Comparison of ENCODE assay signal across 9 mouse cellular contexts in the genomic region with DNA sequence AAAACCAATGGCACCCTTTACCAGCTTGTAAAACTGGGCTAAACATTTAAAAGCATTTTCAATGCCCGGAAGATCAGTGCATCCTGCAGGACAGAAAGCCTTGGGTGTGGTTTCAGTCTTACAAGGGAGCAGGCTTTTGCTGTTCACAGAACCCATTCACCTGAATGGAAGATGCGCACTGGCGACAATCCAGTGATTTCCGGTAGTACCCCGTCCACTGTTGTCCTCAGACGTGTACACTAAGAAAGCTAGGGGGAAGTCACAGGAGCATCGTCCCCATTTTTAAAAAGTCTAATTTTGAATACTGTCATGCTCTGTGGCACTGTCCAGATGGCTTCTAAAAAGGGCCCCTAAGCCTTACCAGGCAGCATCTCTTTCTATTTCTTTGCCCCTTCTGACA. TPM values are rescaled to one million over a fixed set of nuclear protein-coding genes. Genes with fewer than 3 reads are reported as not detected.
DNase-seq lines count a peak whose midpoint lies in the region; ATAC-seq lines count a peak whose summit lies in the region.
"Had no signal": no experiment of that assay in that cellular context is flagged by ENCODE, and none has a peak within 500 bp of the region (broad histone marks: within the 10 kb centered on the region; RNA-seq: fewer than 3 reads in every experiment).

No protein-coding gene starts in this region.

- DNase-seq in heart, postnatal 14 days: no peak
- DNase-seq in 3T3-L1 (ENCODE audit: low read depth, low spot score): peak; percentile 21
- no peak for DNase-seq in embryonic facial prominence, embryonic 10.5 days (ENCODE audit: low spot score)
- peak; percentile 39 for DNase-seq in liver
- DNase-seq in frontal cortex, adult 2 months (ENCODE audit: extremely low spot score in 1 of 2, low spot score in 1 of 2): no peak
- no peak for DNase-seq in cerebellum, postnatal 10 days
- DNase-seq in midbrain, embryonic 10.5 days (ENCODE audit: low spot score): no peak
- DNase-seq: adrenal gland, postnatal 36 days had no signal

- no peaks in the 10 kb centered on the region for H3K27me3 ChIP-seq in heart, embryonic 13.5 days (replicated peaks)
- no peaks in the 10 kb centered on the region for H3K27me3 ChIP-seq in embryonic facial prominence, embryonic 10.5 days (replicated peaks; ENCODE audit: low read depth, poor library complexity, severe bottlenecking)
- H3K27me3 ChIP-seq in midbrain, embryonic 10.5 days (ENCODE audit: low read depth, poor library complexity, severe bottlenecking): no peaks in the 10 kb centered on the region

- H3K36me3 ChIP-seq in heart, embryonic 13.5 days: peaks cover 17% of the 10 kb centered on the region
- peaks cover 49% of the 10 kb centered on the region for H3K36me3 ChIP-seq in embryonic facial prominence, embryonic 10.5 days (replicated peaks)
- H3K36me3 ChIP-seq in midbrain, embryonic 10.5 days: peaks cover 32% of the 10 kb centered on the region

- H3K9me3 ChIP-seq in heart, embryonic 13.5 days: no peaks in the 10 kb centered on the region
- no peaks in the 10 kb centered on the region for H3K9me3 ChIP-seq in embryonic facial prominence, embryonic 10.5 days
- H3K9me3 ChIP-seq in midbrain, embryonic 10.5 days (replicated peaks): no peaks in the 10 kb centered on the region; the same call in 1 of the 2 replicates

- no peak for ATAC-seq in heart, embryonic 13.5 days (ENCODE audit: extremely low read depth, insufficient number of reproducible peaks, low FRiP score, low TSS enrichment)

- intact Hi-C loops in heart, postnatal 14 days (cut with DNase I): loop anchor here (5.0 to 10.0 kb wide), 2 partner anchors 57 to 209 kb away; partner anchors contain the start of gene Zfp451

- 63% methylated on average over 7 of the region's 7 CpGs for WGBS in heart, embryonic 13.5 days
- 87% methylated on average over 7 of the region's 7 CpGs for WGBS in embryonic facial prominence, embryonic 10.5 days
- 88% methylated on average over 7 of the region's 7 CpGs for WGBS in midbrain, embryonic 10.5 days

- no peak overlapping the region for H3K27ac ChIP-seq in heart, embryonic 13.5 days (replicated peaks)
- no peak overlapping the region for H3K27ac ChIP-seq in embryonic facial prominence, embryonic 10.5 days (replicated peaks)
- no peak overlapping the region for H3K27ac ChIP-seq in midbrain, embryonic 10.5 days (replicated peaks)

- peak overlapping the region; percentile 88 for H3K4me3 ChIP-seq in heart, embryonic 13.5 days
- peak overlapping the region; percentile 80 for H3K4me3 ChIP-seq in embryonic facial prominence, embryonic 10.5 days
- no peak overlapping the region for H3K4me3 ChIP-seq in midbrain, embryonic 10.5 days

- H3K4me2 ChIP-seq in heart, embryonic 13.5 days: peak overlapping the region; percentile 92

- H3K4me1 ChIP-seq in heart, embryonic 13.5 days: peaks cover 46% of the 10 kb centered on the region
- H3K4me1 ChIP-seq in embryonic facial prominence, embryonic 10.5 days: peaks cover 30% of the 10 kb centered on the region
- H3K4me1 ChIP-seq in midbrain, embryonic 10.5 days: peaks cover 25% of the 10 kb centered on the region

- H3K9ac ChIP-seq in heart, embryonic 13.5 days: peak overlapping the region; percentile 95

RNA-seq across cellular contexts. Expression of gene Bag2, which starts 1.8 kb away (rescaled TPM):
- 69.4 and 82.4 TPM in 2 replicates for polyA plus RNA-seq in heart, embryonic 13.5 days (2015; fragmentation: Nextera tagmentation; extraction: Ambion mirVana)
- 10 to 100 TPM; 31.5 to 37.6 TPM for total RNA-seq in heart, postnatal 14 days (2021)
- 59.0 and 65.7 TPM in 2 replicates for polyA plus RNA-seq in embryonic facial prominence, embryonic 10.5 days (2016; fragmentation: Nextera tagmentation; extraction: Ambion mirVana)
- 14.6 and 14.8 TPM in 2 replicates for polyA plus RNA-seq in frontal cortex, adult 2 months (2012; rRNA removed)
- 39.0 and 52.2 TPM in 2 replicates for polyA plus RNA-seq in midbrain, embryonic 10.5 days (2016; fragmentation: Nextera tagmentation; extraction: Ambion mirVana)

RNA-seq across cellular contexts. Expression of gene Rab23, which starts 36.1 kb away (rescaled TPM):
- 14.1 and 14.5 TPM in 2 replicates for polyA plus RNA-seq in heart, embryonic 13.5 days (2015; fragmentation: Nextera tagmentation; extraction: Ambion mirVana)
- 10 to 100 TPM; 10.8 to 11.5 TPM for total RNA-seq in heart, postnatal 14 days (2021)
- 32.3 and 35.2 TPM in 2 replicates for polyA plus RNA-seq in embryonic facial prominence, embryonic 10.5 days (2016; fragmentation: Nextera tagmentation; extraction: Ambion mirVana)
- 20.3 and 20.9 TPM in 2 replicates for polyA plus RNA-seq in frontal cortex, adult 2 months (2012; rRNA removed)
- polyA plus RNA-seq in midbrain, embryonic 10.5 days (2016; fragmentation: Nextera tagmentation; extraction: Ambion mirVana): 30.9 and 33.2 TPM in 2 replicates

RNA-seq across cellular contexts. Expression of gene Zfp451, which starts 58.6 kb away (rescaled TPM):
- polyA plus RNA-seq in heart, embryonic 13.5 days (2015; fragmentation: Nextera tagmentation; extraction: Ambion mirVana): 12.4 and 14.6 TPM in 2 replicates
- total RNA-seq in heart, postnatal 14 days (2021): 10 to 100 TPM; 16.3 to 19.4 TPM
- 33.6 and 35.7 TPM in 2 replicates for polyA plus RNA-seq in embryonic facial prominence, embryonic 10.5 days (2016; fragmentation: Nextera tagmentation; extraction: Ambion mirVana)
- polyA plus RNA-seq in frontal cortex, adult 2 months (2012; rRNA removed): 22.8 and 25.1 TPM in 2 replicates
- 29.6 and 38.1 TPM in 2 replicates for polyA plus RNA-seq in midbrain, embryonic 10.5 days (2016; fragmentation: Nextera tagmentation; extraction: Ambion mirVana)

Comparison
In these comparisons a context has a peak if more than half of its experiments do, and no peak if none do; other contexts are left out.
1. DNase-seq: peak in 3T3-L1 (single experiment) and liver (single experiment); none in heart, postnatal 14 days (0 of 2), embryonic facial prominence, embryonic 10.5 days (single experiment), frontal cortex, adult 2 months (0 of 2), cerebellum, postnatal 10 days (0 of 2) and midbrain, embryonic 10.5 days (single experiment).